Mouse (Mus musculus) left cerebral cortex, postnatal 14 days (tissue): ENCODE measurements around the gene Gpbp1. TPM values are rescaled to one million over a fixed set of nuclear protein-coding genes. Genes with fewer than 3 reads are reported as not detected.

Experiments used
- DNase-seq, 2 experiments: peaks; one replicate each; pipeline ENCODE4 v3.0.0; 2021 to 2022; ENCODE audit warnings: low spot score in 2 of 2, mixed read lengths in 1 of 2
- intact Hi-C: fragments of 180-260 bp; cut with DNase I; formaldehyde crosslinking; loops from one replicate; pipeline ENCODE4 v1.15.1; 2025
- total RNA-seq, 2 experiments: library from RNA; stranded (reverse); gene quantifications; 2 replicates each; pipeline ENCODE4 v1.2.3; 2021

Gpbp1 gene
- total RNA-seq, 2 experiments from 2014 or later = 77.6 to 79.6 TPM

DNA sequence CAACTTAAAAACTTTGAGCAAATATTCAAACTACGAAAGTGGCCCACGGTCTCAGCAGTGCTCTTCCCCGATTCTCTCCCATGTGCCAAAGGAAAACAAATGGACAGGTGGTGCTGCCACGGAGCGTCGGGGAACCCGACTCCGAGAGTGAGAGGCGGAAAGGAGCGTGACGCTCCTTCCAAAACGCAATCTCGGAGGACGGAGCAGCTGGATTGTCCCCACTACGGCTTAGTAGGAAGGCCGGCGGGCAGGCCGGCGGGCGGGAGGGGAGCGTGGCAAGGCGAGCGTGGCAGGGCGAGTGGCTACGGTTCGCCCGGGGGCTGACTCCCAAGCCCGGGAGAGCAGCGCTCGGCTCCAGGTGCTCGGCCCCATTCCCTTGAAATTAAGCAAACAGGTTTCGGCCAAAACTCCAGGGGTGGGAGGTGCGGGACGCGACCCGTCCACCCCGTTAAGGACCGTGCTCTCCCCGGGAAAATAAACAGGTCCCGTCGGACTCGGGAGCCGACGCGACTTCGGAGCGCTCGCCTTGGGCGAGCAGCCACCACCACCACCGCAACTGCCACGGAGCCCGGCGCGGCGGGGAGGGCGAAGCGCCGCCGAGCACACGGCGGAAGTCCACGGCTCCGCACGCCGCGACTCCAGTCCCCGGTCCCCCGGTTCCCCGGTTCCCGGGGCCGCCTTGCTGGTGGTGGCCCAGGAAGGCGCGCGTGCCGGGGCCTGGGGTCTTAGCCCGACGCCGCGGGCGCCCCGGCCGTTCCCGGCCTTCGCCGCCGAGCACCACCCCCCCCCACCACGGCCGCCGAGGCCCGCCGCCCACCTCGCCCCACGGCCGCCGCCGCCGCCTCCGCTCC lies 1.0 kb downstream of the Gpbp1 start:
- peak; percentile 25 to 31 for DNase-seq
- intact Hi-C loops = no loop called here

DNA sequence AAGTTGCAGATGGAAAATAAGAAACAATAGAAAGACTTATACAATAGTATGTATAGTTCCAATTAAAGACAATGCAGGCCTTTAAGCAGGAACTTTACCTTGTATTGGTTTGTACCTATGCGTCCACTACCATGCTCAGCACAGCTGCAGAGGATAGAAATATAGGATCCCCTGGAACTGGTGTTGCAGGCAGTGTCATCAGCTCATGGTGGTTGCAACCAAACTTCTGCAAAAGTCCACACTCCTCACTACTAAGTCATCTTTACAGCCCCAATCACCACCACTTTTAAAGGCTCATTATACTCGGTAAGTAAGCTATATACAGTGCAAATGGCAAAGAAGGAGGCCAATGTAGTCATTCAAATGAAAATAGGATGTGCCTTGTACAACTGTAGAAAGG lies 12.2 kb downstream of the Gpbp1 start:
- intact Hi-C loops = no loop called here
- DNase-seq = no peak

DNA sequence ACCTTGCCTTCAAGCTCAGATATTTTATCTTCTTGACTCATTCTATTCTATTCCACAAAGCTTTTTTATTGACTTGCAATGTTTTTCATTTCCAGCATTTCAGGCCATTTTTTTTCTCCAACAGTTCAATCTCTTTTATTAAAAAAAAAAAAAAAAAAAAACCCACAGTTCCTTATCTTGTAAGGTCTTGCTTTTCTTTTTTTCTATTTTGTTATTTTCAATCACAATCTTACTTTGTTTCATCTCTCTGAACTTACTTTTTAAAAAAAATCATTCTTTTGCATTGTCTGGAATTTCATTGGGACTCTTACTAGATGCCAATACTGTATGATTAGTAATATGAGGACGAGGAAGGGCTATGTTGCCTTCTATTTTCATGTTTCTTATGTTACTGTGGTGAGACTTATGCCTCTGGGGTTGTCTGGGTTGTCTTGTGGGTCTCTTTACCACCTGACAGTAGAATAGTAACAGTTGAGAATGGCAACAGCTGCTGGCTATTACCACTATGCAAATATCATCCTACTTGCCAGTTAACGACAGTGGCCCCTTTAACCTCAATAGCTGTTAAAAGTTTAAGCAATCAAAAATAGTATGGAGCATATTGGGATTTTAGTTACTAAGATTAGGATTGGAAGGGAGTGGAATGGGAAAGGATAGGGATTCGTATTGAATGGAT lies 19.2 kb downstream of the Gpbp1 start:
- no peak for DNase-seq
- intact Hi-C loops = no loop called here

DNA sequence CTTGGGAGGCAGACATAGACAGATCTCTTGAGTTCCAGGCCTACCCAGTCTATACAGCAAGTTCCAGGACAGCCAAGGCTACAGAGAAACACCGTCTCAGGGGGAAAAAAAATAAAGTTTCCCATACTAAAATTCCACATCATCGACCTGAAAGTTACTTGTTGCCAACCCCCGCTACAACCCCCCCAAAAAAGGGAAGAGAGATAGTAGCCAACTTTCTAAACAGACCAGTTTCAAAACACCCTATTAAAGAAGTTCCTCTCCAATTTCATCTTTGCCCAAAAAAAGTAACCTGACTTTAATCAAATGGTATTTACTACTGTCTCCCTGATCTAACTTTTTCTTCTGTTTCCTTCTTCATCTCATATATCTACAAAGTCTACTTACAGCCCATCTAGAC lies 22.6 kb downstream of the Gpbp1 start:
- intact Hi-C loops = loop anchor here (10.0 kb wide), 1 partner anchor 797 kb away; no protein-coding TSS in a partner anchor
- DNase-seq = no peak

DNA sequence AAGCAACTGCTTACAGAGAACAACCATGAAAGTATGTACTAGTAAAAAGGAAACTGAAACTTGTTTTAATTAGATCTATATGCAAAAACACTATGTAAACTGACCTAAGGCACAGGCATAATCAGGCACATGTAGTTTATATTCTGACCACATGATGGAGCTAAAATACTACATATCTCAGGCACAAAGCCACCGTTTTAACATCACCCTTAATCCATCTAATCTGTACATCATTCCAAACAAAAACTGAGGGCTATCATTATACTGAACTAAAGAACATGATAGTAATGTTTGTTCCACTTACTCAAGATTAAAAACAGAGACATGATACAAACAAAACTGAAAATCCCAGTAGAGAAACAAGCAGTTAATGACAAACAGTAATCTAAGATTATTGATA lies 28.5 kb downstream of the Gpbp1 start:
- intact Hi-C loops = loop anchor here (5.0 to 10.0 kb wide), 2 partner anchors 281 to 803 kb away; no protein-coding TSS in a partner anchor
- peak; percentile 16 to 62 for DNase-seq

DNA sequence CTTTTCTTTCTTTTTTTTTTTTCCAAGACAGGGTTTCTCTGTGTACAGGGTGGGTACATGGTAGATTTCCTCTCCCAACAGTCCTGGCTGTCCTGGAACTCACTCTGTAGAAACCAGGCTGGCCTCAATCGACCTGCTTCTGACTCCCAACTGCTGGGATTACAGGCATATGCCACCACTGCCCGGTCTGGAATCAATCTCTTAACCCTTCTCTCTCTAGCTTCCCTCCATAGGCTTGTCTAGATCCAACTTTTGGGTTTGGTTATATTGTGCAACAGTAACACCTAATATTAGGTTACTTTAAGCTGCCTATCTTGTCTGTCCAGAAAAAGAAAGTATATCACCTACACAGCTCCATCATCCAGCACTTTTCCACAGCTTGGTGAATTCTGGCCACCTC lies 33.1 kb downstream of the Gpbp1 start:
- DNase-seq = no peak

DNA sequence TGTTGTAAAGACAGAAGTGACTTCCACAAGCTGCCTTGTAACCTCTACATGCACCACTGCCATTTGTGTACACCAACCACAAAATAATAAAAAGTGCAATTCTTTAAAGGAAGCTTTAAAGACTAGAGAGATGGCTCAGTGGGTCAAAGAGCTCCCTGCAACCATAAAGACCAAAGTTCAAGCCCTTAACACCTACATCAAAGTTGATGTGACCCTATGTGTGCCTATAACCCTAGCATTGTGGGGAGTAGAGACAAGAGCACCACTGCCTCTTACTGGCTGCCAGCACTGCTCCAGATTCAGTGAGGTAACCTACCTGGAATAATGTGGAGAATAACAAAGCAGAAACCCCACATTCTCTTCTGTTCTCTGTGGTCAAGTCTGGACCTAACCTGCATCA lies 45.6 kb downstream of the Gpbp1 start:
- intact Hi-C loops = no loop called here
- DNase-seq = no peak

More for the DNA sequence above, 33.1 kb downstream of the Gpbp1 start:
- intact Hi-C loops = no loop called here

DNA sequence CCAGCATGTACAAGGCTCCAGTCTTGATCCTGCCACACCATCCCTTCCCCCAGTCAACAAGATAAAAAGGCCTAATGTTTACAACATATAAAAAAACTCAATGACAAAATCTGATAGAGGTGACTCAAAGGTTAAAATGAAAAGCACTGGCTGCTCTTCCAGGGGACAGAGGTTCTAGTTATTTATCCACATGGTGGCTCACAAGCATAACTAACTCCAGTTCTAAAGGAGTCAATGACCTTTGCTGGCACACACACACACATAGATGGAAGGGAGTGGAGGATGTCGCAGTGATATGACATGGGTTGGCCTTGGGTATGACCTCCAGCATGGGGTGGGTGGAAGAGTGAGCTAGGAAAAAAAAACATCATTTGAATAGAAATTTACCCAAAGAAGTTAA lies 58.7 kb downstream of the Gpbp1 start:
- no peak for DNase-seq
- intact Hi-C loops = no loop called here

DNA sequence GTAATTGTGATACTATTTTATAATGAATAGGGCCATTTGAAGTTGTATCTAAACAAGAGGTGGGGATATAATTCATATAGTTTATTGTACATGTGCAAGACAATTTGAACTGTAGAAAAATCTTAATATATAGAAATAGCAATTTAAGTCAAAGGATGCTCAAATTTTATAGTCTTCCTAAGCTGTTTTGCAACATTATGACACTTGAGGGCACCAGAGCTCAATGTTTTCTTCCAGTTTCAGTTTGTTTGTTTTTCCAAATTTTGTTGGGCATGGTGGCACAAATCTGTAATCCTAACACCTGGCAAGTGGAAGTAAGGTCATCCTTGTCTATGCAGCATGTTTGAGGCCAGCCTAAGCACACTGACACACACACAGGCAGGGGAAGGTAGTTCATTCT lies 68.6 kb downstream of the Gpbp1 start:
- intact Hi-C loops = no loop called here
- DNase-seq = no peak

DNA sequence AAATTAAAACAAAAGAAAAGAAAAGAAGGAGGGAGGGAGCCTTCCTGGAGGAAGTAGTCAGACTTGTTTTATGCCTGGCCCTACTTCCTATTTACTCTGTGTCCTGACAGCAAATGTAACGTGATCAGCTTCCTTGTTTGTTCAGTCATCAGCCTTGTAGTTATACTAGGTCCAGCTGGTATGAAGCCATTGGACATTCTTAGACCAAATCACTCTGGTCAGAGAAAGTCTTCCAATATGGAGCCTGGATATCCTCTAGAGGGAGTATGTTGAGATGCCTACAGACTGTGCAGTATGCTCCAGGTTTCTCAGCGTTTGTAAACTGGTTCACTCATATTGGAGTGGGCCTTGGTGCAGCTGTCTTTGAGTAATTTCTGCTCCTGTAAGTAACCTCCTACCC lies 71.8 kb downstream of the Gpbp1 start:
- intact Hi-C loops = loop anchor here (10.0 kb wide), 1 partner anchor 863 kb away; no protein-coding TSS in a partner anchor
- DNase-seq = no peak

DNA sequence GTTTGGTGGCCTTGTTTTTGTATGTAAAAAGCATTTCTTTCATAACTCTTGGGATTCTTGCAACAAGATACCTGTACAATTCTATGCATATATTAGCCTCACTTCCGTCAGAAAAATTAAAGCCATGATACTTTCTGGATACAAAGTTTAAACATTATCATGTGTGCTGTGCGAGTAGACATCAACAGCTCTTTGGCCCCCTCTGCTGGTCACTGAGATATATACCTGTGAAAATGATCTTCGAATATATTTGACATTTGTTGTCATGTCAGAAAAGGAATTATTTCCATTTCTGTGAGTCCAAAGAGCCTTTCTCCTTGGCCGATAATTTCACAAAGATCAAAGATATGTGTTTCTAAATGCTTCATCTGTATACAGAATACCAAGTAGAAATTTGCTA lies 76.8 kb downstream of the Gpbp1 start:
- peak; percentile 70 to 86 for DNase-seq
- intact Hi-C loops = loop anchor here (5.0 to 10.0 kb wide), 3 partner anchors 176 to 858 kb away; no protein-coding TSS in a partner anchor

DNA sequence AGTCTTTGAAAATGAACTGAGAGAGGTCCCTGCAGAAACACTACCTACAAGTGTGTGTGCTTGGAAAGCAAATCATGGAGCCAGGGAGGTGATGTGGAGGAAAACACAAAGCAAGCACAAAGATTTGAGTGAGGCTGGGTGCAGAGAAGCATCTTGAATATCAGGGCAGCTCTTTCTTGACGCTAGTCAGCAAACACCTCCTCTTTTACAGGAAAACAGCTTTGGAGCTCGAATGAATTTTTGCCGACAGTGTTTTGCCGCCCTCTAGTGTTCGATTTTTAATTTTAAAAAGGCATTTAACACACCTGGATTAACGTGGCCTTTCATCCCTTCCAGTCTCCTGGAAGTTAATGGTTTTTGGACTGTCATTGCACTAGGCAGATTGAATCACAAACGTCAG lies 79.1 kb downstream of the Gpbp1 start:
- intact Hi-C loops = loop anchor here (2.0 to 10.0 kb wide), 4 partner anchors 174 to 1028 kb away; no protein-coding TSS in a partner anchor
- DNase-seq = peak; percentile 63 to 69

DNA sequence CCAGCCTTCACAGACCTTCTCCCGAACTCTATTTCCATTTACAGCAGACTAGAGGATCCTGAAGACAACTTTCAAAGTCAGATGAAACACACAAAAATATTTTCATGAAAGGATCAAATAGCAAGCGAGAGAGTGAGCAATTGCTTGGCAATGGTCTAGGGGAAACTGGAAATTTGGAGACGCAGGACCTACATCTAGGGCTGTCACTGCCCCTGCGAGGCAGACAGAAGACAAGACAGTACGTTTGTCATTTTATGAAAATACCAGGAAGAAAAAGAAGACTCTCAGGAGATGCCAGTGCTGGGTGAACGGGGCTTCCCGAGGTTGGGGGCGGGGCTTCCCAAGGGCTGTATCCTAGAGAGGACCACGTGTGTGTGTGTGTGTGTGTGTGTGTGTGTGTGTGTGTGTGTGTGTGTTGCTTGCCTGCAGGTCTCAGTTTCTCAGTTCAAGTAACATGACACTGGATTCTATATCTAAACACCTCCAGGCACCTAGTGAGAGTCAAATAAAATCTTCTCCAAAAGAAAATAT lies 83.0 kb downstream of the Gpbp1 start:
- intact Hi-C loops = loop anchor here (5.0 kb wide), 1 partner anchor 155 kb away; no protein-coding TSS in a partner anchor
- peak in 1 of 2 experiments; percentile 48 for DNase-seq

DNA sequence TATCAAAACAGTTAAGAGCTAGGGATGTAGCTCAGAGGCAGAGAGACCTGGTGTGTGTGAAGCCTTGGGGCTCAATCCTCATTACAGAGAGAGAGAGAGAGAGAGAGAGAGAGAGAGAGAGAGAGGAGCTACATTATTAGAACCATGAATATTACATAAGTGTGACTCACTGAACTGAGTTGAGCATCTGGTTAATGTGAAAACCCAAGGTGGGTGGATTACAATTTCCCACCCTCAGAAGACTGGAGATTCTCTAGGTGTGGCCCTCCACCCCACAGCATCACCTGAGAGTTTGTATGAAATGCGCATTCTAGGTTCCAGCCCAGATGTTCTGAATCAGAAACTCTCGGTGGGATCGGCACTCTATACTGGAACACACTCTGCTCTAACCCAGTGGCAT lies 84.0 kb downstream of the Gpbp1 start:
- intact Hi-C loops = loop anchor here (5.0 kb wide), 1 partner anchor 154 kb away; no protein-coding TSS in a partner anchor
- no peak for DNase-seq

DNA sequence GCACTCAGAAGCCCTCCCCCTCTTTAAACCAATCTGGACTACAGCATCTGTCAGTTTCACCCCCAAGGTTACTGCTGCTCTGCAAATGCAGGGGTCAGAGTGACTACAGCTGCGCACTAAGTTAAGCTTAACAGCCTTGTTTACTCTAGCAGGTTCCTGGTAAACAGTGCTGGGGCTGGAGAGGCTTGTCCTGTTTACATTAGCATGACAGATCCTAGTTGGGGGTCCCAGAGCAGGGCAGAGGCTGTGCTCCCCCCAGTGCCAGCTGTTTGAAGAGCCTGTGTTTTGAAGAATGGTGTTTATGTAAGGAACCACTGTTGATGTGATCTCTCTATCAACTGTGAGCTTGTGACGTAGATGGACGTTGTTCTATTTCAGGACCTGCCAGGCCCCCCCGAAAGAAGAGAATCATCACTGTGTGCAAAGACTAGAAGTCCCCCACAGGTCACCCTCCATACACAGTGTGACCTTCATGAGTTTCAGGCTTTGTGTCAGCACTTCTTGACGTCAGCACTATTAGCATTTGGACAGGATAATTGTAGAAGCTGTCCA lies 92.2 kb downstream of the Gpbp1 start:
- DNase-seq = no peak
- intact Hi-C loops = no loop called here

DNA sequence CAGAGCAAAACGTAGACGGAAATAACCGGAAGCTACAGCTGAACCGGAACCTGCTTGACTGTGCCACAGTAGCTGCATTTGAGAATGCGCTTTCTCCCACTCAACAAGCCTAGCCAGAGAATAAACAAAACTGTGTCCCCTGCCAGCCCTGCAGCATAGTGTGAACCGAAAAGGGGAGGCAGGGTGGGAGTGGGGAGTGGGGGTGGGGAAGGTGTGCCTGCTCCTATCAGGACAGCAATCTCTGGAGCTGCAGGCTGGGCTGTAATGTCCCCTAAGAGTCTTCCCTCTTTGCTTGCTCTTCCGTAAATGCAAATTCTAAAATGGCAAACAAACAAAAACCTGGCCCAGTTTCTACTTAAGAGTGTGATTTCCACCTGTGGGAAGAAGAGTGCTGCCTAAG lies 92.8 kb downstream of the Gpbp1 start:
- intact Hi-C loops = no loop called here

DNA sequence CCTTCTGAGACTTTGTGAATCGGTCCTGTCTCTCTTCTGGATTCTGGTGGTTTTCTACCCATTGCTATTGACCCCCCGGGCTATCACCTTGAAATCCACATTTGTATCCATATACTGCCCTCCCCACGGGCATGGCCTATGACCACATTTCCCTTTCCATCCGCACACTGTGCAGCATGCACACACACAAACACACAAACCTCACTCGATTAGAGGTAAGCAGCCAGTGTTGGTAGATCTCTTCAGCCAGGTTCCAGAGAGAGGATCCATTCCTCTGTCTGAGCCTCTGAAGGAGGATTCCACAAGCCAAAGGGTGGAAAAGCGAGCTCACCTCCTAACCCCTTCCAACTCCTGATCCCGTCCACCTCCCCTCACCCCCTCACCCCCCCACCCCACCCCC lies 94.4 kb downstream of the Gpbp1 start:
- intact Hi-C loops = no loop called here
- DNase-seq = no peak

More for the DNA sequence above, 92.8 kb downstream of the Gpbp1 start:
- no peak for DNase-seq

DNA sequence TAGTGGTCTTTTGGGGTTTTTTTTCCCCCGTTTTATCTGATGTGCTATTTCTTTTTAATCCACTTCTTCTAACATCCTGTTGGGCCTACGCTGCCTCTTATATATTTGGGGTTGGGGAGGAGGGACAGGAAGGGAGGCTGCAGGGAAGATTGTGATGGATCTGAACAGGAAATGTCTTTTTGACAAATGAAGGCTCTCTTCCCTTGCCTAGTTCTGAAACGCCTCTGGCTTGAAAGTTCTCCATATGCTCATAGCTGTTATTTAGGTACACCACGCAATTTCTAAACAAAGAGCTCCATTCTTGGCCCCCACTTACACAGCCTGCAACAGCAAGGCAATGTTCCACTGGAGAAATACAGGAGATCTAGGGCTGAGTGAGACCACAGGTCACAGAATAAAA lies 95.0 kb downstream of the Gpbp1 start:
- intact Hi-C loops = no loop called here
- peak; percentile 24 to 35 for DNase-seq

DNA sequence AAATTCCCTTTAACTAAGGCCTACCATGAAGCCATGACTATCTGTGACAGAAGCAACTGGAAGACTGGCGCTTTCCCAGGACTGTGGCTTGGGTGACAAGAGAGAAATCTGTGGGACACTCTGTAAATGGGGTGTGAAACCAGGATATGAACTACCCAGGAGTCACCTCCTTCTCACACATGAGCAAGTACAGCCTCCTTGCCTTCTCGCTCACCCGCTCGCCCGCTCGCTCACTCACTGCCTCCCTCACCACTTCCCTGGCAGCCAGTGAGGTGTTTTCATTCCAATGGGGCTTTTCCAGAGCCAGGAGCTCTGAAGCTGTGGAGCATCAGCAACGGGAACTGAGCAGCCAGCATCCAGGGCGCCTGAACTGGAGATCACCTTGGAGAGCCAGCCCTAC lies 95.6 kb downstream of the Gpbp1 start:
- DNase-seq = peak; percentile 38 to 59
- intact Hi-C loops = no loop called here

DNA sequence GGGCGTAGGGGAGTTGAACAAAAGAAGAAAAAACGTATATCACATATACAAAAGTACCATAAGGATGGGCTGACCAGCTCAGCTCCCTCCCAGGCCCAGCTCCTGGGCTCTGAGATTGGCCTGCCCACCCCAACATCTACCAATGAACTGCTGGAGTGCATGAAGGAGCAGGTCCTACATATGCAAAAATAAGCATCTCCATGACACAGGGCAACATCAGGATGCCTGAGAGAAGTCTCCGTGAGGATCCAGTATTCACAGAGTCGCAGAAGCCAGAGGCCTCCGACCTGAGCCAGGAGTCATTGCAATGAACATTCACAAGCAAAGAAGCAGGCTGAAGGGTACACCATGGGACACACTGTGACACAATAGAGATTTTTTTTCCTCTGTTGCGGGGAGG lies 96.5 kb downstream of the Gpbp1 start:
- DNase-seq = no peak
- intact Hi-C loops = no loop called here
